Mouse (Mus musculus) WW6 (cell line): Measurements from ENCODE around the gene Hivep3.

Source experiments
- DNase-seq: peaks from one replicate; pipeline ENCODE4 v3.0.0-alpha.2; 2013; ENCODE audit warnings: low read depth, low spot score

Hivep3 gene

DNA sequence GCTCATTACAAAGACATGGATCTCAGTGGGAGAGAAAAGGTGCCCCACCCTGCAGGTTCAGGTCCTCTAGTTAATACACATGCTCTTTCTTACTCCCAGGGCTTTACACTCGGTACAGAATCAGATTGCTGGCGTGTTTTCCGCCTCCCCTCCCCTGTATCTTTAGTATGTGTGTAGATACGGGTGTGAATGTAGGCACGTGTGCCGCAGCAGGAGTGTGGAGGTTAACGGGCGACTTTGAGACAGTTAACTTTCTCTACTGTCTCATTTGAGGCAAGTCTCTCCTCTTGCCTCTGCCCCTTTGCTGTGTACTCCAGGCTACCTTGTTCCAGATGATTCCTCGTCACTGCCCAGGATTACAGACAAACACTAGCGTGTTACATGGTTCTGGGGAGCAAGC is 241.7 kb downstream of the Hivep3 start:
- no peak for DNase-seq

DNA sequence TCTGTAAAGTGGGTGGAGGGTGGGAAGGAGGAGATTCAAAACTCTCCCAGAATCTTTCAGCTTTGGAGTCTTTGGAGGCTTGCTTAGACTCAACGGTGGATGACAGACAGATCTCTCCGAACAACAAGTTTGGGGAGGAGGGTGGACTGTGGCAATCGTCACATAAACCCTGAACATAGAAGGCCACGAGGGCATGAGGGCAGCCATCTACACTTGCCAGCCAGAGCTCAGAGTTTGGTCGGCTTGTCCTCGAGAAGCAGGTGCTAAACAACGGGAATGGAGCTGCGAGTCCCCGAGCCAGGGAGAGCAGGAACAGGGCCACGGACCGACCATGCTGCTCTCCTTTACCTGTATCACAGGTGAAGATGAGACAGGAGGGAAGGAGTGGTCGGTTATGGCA is 242.2 kb downstream of the Hivep3 start:
- no peak for DNase-seq

DNA sequence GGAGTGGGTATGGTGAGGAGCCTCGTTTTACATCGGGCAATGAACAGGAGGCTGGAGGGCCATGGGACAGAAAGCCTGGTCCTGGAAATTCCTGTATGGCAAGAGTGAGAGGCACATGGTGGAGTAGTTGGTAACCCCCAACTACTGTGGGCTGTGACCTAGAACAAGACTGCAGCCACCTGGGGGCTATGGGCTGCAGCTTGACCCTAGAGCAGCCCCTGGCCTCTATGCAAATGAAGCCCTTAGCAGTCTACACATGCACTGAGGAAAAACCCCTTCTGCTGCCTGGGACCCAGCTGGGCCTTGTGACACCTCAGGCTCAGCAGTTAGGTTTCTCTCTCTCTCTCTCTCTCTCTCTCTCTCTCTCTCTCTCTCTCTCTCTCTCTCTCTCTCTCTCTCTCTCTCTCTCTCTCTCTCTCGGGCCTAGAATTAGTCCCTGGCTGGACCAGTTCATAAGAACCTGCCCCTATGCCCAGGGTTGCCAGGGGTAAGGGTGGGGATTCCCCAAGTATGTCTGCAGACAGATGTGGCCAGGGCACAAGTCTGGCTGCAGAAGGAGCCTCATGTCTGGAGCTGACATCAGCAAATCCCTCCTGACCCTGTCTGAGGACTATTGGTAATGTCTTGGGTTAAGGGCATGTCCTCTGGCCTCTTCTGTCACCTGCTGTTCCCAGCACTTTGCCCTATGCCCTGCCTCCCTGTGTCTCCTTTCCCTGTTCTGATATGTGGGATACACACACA is 243.0 kb downstream of the Hivep3 start:
- DNase-seq = no peak

DNA sequence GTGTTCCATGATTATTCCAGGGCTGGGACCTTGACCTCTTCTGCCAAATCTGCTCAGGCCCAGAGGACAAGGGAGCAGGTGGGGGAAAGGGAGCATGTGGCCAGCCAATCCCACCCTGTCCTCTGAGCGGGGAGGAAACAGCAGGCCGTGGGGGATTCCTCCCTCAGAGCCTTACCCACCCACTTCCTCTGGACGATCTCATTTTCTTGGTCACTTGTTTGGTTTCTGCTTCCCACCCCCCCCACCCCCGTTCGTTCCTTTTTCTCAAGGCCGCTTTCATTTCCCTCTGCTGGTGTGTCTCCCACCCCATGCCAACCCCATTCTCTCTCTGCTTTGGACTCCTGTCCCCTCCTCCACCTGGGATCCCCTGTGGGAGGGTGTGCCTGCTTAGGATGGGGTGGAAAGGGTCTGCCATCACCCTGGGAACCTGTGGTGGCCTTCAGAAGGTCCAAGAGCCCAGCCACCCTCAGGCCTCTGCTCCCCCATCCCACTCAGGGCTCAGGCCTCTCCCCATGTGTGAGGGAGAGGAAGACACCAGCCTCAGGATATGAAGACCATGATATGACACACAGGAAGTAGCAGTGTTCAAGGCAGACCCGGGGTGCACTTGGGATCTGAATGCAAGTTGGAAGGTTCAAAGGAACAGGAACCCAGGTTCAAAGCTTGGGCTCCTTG is 244.4 kb downstream of the Hivep3 start:
- no peak for DNase-seq

DNA sequence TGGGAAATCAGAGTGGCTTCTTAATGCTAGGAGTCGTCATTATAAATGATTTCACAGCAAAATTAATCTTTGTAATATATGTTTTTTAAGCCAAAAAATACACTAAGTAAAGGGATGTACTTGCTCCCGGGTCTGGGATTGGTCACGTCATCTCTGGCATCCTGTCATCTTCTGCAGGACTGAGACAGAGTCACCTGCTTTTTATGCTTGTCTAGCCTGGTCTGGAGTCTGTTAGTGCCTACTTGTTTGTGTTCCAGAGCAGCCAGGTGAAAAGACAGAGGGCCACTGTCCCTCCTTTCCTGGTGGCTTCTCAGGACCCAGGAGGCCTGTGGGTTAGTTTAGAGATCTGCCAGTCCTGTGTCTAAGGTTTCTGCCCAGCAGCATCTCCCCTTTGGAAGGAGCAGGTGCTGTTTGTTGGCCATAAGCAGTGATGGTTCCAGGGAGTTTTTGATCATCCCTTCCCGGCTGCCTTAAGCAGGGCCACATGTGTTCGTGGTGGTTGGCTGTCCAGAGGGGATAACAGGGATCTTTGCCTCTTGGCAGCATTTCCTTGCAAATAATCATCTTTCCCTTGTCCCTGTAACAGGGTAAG is 245.8 kb downstream of the Hivep3 start:
- no peak for DNase-seq

DNA sequence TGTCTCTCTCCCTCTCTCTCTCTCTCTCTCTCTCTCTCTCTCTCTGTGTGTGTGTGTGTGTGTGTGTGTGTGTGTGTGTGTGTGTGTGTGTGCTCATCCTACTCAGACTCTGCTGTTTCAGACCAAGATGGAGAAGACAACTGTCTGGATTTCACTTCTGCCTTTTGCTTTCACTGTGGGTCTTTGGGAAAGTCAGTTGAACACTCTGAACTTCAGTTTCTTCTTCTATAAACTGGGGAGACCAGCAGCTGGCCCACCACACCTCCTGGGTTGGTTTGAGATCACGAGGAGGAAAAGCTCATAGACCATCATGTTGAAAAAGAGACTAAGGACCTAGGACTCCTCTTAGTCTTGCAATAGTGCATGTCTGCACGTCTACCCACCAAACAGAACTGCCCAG is 246.3 kb downstream of the Hivep3 start:
- no peak for DNase-seq

DNA sequence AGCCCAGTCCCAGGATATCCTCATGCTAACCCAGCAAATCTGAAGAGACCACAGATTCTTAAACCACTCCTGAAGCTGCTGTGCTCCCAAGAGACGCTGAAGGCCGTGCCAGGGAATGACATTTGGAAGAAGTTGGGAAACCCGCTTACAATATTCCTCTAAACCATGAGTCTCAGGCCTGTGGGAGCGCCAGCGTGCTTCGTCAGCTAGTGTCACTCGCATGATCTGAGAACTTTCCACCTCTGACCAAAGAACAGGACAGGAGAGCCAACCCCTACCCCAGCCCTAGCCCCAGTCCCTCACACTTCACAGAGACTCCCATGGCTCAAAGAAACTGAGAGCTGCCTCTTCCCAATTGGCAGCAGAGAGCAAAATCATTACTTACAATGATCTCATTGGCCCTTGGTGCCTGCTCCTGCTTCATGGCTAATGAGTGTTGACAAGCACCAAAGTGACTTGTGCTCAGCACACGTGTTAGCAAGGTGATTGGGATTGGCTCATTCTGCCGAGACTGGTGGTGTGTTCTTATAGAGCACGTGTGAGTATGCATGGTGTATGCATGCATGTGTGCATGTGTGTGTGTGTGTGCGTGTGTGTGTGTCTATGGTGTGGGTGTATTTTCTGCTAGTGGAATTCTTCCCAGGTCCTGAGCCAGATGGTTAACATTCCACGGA is 247.6 kb downstream of the Hivep3 start:
- no peak for DNase-seq

DNA sequence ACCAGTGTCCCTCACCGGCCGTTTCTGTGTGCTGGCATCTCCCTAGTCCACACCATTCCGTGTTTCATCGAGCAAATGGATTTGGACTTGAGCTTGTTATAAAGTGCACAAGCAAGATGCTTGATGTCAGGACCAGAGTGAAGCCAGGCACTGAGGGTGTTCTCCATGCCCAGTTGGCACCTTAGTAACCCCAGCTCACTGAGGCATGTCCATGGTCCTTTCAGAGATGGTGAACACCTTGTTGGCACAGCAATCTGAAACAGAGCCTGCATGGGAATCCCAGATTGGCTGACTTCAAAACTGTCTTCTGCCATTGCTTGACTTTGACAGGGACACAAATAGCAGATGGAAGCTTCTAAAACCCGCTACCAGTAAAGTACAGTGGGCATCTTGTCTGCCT is 252.5 kb downstream of the Hivep3 start:
- DNase-seq = no peak

DNA sequence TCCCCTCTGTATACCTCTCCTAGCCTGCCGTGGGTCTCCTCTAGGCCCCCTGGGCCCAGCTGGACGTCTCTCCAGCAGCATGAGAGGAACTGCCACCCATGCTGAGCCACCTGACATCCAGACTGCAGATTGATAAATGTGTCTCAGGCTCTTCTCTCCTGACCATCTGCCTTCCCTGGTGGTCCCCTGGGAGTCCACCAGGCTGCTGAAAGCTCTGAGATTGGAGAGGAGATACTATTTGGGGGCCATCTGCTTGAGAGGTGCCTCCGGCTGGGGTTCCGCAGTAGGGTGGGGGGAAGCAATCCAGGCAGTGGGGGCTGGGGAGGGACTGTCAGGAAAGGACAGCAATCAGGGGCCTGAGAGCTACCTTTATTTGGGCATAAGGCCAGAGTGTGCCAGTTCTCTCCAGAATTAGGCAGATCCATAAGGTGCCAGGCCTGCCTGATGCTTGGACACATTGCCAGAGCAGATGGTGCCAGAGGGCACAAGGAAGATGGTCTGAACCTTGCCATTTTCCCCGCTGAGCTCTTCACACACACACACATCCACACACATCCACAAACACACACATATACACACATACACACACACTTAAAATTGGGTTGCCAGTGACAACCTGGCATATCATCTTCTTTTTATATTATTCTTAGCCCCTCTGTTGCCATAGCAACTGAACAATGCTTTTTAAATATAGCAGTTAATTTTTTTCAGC is 253.2 kb downstream of the Hivep3 start:
- DNase-seq = no peak

DNA sequence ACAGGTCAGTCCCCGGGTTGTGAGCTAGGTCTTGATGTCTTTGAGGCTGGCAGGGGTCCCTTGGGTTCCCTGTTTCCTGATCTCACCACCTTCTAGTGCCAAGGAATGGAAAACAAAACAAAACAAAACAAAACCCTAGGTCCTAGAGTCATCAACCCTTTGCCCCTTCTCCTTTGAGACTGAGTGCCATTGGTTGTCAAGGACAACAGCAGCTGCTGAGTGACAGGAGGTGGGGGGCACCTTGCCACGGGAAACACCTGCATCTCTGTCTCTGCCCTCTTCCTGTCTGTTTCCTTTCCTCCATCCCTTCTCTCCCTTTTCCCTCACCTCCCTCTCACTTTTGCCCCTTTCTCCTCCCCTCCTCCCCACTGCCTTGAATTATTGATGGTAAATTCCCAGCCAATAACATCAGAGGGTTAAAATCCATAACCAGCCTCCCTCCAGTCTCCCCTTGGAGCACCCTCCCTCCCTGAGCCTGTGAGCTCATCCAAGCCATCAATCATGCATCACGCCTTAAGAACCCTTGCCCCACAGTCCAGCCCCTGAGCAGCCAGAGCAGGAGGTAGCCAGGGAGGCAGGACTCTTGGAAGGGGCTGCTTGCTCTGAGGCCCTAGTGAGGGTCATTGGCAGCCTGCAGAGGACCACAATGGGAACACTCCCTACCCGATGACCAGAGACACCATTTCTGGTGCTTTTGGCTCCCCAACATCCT is 253.9 kb downstream of the Hivep3 start:
- no peak for DNase-seq

DNA sequence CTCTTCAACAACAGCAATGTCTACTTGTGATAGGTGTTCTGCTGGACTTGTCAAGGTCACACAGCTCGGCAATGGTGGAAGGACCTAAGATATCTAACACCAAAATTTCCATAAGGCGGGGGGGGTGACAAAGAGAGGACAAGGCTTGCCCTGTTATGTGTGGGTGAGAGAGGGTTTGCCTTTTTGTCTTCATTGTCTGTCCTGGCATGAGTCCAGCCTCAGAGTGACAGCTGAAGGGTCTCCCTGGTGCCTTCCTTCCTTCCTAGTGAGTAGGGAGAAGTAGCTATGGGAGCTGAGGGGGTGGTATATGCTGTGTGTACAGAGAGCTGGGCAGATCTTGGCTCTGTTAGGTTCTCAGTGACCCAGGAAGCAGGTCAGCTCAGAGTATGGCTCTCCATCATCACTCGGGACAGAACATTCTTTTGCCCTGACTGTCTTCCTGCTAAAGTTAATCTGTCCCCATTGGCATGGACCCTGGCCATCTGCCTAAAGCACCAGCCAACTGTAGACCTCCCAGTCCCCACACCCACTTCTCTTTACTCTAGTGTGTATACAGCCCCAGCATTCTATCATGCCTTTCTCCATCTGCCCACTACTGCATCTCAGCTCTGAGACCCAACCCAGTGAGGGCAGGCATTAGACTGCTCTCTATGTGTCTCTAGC is 255.6 kb downstream of the Hivep3 start:
- DNase-seq = no peak

DNA sequence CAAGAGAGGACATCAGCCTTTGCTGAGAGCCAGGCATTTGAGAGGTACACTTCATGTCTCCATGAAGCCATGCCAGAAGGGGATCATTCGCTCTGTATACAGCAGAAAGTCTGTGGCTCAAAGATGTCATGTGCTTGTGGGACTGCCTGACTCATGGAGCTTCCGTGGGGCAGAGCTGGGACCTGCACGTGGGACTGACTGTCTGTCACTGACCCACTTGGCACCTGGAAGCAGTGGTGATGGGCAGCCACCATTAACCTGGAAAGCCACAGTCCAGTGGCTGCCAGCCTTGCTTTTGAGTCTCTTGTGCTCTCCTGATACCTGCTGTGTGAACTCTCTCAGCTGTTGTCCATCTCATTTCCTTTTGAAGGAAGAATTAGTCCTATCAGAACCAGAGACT is 256.8 kb downstream of the Hivep3 start:
- no peak for DNase-seq

DNA sequence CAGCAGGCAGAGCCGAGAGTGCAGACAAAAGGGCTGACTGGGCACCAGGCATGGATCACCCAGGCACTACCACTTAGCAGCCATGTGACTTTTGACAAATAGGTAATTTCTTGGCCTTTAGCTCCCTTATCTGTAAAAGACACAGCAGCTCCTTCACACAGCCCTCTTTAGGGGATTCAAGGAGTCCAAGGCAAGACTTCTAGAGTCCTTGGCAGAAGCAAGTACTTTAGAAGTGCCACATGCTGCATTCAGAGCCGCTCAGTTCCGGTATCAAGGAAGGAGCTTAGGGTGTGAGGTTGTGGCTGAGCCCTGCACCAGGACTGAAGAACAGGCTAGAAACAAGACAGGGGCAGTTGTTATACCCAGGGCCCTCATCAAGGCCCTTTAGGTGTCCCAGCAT is 257.3 kb downstream of the Hivep3 start:
- no peak for DNase-seq

DNA sequence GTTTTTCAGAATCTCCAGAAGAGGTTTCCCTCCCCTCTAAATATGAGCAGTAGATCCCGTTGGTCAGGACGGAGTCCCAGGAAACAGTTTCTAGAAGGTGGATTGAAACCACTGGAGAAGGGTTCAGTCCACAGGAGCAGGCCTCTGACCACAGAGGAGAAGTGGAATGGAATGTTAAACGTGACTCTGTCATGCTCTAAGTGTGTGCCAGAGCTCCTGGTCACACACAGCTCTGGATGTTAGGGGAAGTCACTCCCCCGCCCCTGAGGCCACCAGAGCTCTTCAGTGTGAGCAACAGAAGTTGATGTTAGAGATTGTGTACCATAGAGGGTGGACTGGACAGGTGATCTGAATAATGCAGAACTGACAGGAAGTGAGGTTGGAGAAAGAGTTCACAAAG is 258.2 kb downstream of the Hivep3 start:
- no peak for DNase-seq

DNA sequence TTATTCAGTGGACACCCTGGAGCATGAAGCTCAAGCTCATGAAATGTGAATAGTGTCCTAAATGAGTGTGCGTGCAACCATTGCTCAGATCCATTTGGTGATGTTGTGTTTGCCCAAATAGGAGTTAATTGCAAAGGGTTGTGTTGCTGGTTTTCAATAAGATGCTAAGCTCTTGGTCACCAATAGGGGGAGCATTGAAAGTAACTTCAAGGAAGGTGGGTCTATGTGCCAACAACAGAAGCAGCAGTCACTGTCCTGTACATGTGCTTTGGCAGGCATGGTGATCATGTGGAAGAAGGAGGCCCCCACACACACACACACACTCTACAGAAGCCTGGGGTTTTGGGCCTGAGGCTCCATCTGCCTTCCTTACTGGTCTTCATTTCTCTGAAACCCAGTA is 262.8 kb downstream of the Hivep3 start:
- no peak for DNase-seq

DNA sequence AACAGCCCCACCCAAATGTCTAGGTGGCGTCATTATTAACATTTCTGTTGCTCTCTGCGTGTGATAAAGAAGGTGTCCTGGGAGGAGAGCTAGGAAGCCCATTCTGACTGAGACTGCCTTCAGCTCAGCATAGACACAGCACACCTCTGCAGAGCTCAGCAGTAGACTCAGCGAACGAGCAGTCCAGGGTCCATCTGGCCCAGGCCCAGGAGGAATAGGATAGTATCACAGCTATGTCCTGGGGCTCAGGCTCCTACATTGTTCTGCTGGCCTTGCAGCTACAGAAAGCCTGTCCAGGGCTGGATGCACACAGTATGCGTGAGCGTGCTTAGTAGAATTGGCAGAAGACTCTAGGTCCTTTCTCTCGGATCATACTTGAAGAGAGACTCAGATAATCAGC is 263.8 kb downstream of the Hivep3 start:
- no peak for DNase-seq

DNA sequence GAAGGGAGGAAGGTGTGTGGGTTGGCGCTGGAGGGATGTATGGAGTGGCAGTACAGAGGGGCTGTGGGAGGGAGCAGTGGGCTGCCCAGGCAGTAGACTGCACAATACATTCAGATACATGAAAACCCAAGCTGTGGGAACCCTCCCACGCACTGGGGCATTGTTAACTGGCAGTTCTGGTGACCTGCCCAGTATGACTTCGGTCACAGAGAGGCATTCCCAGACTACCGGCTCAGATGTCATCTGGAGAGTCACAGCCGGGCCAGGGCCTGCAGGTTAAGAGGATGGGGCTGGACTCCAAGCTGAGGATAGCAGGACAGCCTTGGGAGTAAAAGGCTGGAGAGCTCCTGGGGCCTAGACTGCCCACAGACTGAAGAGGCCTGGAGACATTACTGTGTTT is 265.3 kb downstream of the Hivep3 start:
- DNase-seq = no peak

DNA sequence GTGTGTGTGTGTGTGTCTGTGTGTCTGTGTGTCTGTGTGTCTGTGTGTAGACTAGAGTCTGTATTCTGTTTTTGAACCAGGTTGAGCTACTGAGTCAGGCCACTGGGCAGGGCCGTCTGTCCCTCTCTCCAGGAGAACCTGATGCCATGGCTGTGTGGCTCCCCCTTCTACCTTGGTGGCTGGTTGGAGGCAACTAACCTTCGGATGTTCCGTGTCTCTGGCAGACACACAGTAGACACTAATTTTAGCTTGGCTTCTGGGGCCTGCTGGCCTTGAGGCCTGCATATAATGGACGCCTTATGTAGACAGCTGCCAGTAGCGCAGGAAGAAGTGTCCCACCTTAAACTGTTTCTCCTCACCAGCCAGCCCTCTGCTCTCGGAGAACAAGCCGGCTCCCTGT is 267.3 kb downstream of the Hivep3 start:
- no peak for DNase-seq

DNA sequence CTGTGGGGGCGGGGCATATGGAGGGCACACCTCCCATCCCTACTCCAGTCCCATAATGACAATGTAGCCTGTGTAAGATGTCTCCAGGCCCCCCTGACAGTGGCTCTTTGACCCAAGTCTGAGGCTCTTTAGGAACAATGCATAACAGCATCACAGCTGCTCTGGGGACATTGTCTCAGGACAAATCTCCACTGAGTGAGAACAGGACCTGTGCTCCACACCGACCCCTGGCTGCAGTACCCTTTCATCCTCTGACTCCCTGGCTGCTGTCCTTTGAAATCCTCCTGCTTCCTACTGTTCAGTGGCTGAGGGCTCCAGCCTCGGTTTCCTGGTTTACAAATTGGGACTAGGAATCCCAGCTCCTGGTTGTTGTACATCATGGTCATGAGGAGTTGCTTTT is 269.4 kb downstream of the Hivep3 start:
- no peak for DNase-seq

DNA sequence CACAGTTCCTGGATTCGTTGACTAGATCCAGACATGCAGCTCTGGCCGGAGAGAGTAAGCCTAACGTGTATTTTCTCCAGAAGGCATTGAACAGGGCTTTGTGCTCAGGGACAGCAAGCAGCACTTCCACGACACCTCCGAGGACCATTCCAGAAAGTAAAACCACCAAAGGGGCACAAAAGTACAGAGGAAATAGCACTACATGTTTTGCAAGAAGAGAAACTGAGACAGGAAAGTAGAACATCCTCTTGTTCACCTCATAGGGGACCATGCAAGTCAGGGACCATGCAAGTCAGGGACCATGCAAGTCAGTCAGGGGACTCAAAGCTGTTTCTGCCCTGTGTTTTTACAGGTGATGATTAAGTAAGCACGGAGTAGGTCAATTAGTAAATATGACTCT is 272.5 kb downstream of the Hivep3 start:
- no peak for DNase-seq

DNA sequence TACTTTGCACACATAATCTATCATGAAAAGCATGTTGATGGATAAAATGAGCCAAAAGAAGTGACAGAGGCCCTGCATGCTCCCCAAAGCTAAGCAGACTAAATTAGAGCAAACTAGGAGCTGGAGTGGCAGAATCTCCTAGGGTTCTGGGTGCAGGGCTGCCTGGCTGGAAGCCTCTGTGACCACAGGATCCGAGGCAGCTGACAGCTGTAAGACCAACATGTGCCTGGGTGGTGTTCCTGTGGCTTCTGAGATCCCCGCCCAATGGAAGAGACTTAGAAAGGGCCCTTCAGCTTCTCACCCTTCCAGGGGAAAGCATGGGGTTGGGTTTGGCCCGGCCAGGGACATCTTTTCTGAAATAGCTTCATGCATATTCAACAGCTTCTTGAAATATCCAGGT is 274.3 kb downstream of the Hivep3 start:
- no peak for DNase-seq
